Mouse (Mus musculus) layer of hippocampus, adult 18-20 months (tissue): ENCODE results near the gene Oxct2b. TPM values are rescaled to one million over a fixed set of nuclear protein-coding genes. Genes with fewer than 3 reads are reported as not detected.
"Not testable (repeated sequence)": the region's sequence is repeated elsewhere in the genome, so short reads cannot be mapped to it uniquely, and the experiment has no call there.

Experiments used
- DNase-seq, 2 experiments: peaks; one replicate each; pipeline ENCODE4 v3.0.0; 2022; ENCODE audit warnings: low spot score in 2 of 2
- long read RNA-seq: library from polyadenylated mRNA; stranded (forward); transcript quantifications from one replicate; pipeline ENCODE4 v2.0.0, GENCODE M21; 2021
- total RNA-seq, 2 experiments: library from RNA; stranded (reverse); gene quantifications; 2 replicates each; pipeline ENCODE4 v1.2.3; 2021

Oxct2b gene
- not detected for total RNA-seq
- long read RNA-seq = 0 reads

DNA sequence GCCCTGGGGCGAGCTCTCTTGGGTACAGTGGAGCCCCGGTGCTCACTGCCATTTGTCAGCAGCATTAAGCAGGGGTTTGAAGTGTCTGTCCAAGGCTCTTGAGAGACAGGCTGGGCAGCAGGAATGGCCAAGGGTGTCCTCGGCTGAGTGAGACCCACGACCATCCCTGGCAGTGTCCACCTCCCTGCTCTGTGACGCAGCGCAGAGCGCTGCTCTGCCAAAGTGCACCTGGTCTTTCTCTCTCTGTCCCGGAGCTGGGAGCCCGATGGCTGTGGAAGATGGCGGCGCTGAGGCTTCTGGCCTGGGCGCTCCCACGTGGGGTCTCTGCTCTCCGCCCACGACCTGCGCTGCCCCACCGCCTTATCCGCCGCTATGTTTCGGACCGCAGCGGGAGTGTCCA, at the start of gene Oxct2b:
TSS of gene Oxct2b (plus strand) at position 256 of the 400 bp plus-strand sequence.
- DNase-seq = no peak

DNA sequence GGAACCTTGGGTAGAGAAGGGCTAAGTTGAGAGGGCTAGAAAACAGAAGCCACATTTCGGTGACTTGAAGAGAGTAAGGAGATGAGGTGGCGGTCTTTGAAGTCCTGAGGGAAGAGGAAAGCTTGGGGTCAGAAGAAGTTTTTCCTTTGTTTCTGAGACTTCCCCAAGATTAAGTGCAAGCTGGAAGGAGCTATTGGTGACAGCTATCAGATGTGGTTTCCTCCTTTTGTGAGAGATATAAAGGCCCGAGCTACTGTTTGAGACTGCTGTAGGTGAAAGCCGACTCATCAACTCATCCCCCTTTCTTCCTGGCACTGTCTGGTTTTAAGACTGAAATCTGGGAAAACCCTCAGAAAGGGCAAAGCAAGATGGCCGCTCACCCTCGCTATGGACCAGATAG, 47.4 kb upstream of the Oxct2b start:
- no peak for DNase-seq

DNA sequence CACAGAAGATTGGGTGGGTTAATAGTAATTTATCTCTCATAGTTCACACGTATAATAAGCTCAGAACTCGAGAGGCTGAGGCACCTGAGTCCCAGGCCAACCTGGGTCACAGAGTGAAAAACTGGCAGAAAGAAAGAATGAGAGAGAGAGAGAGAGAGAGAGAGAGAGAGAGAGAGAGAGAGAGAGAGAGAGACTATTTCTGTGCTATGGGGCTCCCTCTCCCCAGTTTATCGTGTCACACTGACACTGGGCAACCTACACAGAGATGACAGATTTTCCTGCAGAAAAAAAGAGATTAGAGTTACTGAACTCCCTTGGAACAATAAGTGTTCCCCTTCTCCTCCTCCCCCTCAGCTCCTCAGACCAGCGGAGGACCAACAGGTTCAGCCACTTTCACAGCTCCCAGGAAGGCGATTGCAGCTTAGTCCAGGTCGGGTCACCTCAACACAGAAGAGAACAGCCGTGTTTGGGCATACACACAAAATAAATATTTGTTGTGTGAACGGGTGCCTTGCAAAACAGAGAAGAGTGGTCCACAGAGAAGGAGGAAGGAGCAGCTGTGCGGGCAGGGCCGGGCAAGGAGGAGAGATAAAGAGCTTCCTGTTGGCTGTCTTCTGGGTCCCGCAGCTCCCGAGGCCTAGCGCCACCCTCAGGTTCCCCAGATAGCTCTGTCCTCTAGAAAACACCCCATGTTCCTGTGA, 44.6 kb upstream of the Oxct2b start:
- DNase-seq = no peak

DNA sequence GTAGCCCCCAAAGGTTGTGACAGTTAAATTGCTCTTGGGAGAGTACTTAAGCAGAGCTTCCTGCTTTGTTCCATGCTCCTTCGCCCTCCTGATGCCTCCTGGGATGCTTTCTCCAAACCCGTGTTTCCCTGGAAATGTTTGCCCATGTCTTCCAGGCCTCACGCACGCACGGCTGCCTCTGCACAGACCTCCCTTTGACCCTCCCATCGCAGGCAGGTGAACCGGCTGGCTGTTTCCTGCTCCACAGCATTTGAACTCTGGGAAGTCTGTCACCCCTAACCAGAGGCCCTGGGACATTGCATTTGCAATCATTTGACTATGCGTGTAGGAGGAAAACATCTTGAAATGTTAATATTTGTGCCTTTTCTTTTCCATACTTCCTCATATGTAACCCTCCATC, 39.1 kb upstream of the Oxct2b start:
- DNase-seq = no peak

DNA sequence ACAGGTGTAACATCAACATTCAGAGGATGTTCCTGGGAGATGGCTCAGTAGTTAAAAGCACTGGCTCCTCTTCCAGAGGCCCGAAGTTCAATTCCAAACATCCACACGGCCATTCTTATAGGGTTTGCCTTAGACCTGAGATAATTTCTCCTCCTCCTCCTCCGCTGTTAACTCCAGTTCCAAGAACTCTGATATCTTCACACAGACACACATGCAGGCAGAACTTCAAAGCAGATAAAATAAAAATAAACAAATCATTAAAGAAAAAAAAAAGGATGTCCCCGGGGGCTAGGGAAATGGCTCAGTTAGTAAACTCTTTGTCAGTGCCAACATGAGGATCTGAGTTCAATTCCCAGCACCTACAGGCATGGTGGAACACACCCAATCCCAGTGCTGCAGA, 37.8 kb upstream of the Oxct2b start:
- DNase-seq = no peak

DNA sequence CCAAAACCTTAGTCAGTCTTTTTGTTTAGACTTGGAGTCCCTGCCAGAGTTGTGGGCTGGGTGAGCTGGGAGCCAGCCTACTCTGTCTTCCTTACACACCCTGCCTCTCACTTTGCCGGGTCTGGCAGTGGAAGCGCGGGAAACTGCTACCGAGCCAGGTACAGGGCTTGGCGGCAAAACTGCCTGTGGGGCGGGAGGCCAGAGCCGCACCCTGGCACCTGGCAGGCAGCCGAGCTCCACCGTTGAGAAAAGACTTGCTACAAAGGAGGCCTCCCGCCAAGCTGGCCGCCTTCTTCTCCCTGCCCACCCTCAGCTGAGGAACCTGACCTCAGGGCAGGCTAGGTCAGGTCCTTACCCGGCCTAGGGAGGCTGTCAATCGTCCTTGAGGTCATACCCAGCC, 35.3 kb upstream of the Oxct2b start:
- DNase-seq = no peak

DNA sequence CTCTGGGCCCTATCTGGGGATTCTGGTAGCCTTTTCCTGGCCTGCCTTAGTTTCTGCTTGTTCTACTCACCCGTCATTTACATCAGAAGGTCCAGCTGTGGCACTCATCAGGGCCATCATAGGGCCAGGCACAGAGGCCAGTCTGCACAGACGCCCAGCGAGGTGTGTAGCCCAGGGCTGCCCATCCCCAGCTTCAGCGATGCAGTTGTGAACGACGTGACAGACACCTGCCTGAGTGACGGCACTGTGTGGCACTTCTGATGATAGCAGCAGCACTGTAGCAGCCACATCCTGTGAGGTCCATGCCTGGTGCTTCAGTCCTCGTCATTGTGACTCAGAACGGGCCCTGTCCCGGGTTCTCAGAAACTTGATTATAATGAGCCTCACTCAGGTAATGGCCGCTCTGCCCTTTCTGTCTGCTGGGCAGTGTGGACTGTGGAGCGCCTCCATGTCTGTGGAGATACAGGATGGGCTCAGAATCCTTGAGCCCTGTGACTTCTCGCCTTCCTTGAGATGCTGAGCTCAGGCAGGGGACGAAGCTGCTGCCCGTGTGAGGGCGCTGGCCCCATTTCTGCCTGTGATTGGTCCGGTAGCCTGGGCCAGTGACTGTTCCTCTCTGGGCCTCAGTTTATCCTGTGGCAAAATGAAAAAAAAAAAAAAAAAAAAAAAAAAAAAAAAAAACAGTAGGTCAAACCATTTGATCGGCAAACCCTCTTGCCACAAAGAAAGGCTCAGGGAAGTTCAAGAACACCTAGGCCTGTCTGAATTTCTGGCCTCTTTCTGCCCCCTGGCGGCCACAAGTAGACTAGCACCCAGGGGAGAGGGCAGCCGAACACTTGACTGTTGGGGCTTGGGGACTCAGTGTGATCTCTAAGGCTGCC, 33.5 kb upstream of the Oxct2b start:
- peak; percentile 39 to 71 for DNase-seq

DNA sequence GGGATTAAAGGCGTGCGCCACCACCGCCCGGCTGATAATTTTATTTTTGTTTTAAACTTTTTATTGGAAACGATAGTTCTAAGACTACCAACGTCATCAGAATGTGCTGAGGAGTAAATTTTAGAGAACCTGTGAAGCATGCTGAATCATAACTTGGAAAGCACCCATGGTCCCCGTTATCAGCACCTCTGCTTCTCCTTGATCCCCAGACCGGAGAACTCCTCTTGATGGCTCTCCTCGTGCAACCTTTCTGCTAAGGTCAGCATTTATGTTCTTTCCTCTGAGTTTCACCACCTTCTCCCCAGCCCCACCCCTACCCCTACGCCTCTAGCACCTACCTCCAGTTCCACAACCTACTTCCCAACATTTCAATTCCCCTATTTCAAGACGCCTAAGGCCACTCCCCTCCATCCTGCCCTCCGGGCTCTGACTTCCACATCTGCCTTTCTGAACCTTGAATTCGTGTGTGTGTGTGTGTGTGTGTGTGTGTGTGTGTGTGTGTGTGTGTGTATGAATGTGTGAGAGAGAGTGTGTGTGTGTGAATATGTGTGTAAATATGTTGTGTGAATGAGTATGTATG, 32.7 kb upstream of the Oxct2b start:
- DNase-seq = no peak

DNA sequence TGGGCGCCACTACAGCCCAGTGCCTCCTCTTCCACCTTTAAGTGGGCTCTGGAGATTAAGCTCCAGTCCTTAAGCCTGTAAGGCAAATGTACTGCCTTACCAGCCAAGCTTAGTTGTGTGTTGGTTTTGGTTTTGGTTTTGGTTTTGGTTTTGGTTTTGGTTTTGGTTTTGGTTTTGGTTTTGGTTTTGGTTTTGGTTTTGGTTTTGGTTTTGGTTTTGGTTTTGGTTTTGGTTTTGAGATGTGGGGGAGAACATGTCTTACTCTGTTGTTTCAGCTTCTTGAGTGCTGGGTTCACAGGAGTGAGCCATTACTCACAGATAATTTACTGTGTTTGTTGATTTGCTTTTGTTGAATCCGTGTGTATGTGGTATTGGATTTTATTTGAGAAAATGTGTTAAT, 30.8 kb upstream of the Oxct2b start:
- no peak for DNase-seq

DNA sequence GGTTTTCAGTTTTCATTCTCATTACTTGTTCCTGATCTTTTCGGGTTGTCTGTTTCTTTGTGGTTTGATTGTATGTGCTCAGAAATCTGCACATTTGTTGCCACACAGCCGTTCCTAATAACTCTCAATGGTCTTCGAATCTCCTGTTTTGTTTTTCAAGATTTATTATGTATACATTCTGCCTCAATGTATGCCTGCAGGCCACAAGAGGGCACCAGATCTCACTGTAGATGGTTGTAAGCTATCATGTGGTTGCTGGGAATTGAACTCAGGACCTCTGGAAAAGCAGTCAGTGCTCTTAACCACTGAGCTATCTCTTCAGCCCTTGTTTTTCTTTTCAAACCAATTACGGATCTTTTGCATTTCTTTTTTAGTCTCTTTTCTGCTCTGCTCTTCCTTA, 29.7 kb upstream of the Oxct2b start:
- DNase-seq = no peak

DNA sequence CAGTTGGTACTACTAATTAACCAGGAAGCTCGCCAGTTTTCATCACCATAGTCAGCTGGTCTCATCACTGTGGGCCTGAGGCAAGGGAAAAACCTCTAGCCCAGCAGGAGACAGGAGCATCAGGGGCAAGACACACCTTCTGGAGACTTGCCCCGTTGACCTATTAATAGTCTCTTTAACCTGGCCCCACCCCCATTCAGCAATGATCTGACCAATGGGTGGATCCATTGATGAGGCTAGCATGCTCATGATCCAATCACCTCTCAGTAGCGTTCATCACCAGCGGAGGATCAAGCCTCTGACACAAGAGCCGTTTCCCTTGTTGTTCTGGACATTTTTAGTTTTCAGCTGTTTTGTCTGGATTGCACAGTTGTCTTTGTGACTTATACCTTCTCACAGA, 23.4 kb upstream of the Oxct2b start:
- no peak for DNase-seq

DNA sequence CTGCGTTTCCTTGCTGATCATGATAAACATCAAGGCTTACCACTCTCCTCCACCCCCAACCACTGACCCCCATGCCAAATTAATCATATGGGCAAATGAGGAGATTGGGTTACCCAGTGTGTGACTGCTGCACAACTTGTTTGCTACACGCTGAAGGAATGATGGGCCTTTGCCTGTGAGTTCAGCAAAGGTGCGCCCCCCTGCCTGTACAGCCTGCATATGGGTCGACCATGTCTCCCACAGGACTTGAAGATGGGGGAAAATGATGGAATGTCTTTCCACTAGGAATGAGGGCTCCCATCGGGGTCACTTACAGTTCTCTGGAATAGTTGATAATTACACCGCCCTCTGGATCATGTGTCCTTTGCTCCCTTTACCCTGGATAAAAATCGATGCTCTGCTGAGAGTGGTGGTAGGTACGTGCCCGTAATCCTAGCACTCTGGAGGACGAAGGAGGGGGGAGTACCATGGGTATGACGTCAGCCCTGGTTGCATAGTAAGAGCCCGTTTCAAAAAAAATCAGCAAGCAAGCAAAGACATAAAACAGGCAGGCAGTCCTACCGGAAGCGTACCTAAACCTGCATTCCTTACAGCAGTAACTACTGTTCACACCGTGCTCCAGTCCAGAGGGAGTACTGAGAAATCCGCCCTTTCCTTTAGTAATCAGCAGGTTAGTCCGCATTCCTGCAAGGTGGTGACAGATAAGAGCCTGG, 22.8 kb upstream of the Oxct2b start:
- DNase-seq = no peak

DNA sequence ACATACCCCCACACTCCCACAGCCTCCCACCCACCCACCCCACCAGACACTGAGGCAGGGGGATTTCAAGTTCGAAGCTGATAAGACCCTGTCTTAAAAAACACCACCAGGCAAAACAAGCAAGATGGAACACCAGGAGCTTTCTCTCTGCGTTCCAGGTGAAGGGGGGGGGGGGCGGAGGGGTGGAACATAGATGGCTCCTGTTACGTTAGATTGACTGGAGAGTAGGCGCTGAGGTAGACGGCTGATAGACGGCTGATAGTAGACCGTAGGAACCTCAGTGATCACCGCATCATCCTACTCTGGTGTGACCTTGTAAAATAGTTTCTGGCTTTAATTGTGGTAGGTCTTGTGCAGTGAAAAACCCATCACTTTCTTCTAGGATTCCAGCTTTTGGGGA, 22.2 kb upstream of the Oxct2b start:
- no peak for DNase-seq

DNA sequence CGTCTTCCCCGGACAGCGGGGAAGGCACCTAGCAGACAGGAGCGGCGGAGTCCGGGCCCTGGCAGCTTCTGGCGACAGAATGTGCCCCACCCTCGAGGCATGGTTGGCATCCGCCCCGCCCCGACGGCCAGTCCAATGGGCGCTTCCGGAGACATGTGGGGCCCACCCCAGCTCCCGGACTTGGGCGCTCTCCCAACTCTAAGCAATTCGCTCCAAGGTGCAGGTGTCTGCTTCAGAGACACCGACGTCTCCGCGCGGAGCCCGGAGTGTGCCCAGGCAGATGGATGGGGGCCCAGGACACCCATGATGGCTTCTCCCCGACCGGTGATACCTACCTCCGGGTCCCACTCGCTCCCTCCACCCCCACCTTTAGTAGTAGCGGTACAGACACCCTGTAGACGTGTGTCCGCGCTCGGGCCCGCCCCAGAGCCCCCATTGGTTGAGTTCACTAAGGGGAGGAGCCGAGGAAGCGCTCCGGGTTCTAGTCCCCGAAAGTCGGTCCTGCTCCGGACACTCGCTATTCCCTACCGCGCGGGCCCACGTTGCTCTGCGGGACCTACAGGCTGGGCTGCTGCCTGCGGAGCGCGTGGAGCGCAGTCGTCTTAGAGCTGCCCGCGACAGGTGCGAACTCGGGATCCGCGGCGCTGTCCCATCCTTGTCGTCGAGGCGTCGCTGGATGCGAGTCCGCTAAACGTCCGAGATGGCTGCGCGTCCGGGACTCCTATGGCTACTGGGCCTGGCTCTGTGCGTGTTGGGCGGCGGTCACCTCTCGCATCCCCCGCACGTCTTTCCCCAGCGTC, 11.2 kb upstream of the Oxct2b start, which contains the start of gene Bmp8b:
TSS of gene Bmp8b (plus strand) at position 515 of the 800 bp plus-strand sequence.
- no peak for DNase-seq

DNA sequence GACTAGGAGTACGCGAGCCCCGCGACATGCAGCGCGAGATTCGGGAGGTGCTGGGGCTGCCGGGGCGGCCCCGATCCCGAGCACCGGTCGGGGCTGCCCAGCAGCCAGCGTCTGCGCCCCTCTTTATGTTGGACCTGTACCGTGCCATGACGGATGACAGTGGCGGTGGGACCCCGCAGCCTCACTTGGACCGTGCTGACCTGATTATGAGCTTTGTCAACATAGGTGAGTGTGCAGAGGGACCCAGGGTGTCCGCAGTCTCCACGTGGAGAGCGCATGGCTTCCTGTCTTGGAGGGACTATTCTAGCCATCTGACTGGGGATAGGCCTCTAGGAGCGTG, 10.6 kb upstream of the Oxct2b start:
- DNase-seq = no peak

DNA sequence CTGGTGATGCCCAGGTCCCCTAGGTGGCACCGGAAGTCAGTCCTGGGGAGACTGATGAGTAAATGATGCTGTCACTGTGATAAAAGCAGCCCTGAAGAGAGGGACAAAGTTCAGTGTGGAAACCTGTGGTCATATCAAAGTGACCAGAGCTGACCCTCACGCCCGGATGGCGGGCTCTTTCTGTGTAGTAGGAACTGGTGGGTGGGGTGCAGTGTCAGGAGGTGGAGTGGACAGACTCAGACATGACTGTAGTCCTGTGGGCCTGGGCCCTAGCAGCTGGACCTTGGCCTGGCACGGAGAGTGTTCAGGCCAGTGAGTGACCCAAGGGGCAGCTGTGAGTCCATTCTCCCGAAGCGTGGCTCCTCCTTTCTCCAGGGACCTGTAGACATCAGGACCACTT, 10.1 kb upstream of the Oxct2b start:
- not testable (repeated sequence) for DNase-seq

DNA sequence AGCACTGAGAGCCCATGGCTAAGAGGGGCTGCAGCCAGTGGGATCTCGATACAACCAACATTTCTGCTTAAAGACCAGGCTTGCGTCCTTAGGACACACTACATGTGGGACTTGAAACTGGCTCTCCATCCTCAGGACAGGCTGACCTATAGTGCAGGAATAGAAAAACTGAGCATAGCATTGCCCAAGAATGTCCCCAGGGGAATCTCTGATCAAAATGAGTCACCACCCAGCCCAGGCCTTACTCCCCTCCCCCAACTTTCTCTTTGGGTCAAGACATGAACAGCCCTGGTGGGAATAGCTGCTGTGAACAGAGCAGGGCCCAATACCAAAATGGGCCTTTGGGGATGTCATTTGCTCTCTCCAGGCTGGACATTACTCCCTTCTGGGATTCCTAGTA, 9.2 kb upstream of the Oxct2b start:
- DNase-seq = no peak

DNA sequence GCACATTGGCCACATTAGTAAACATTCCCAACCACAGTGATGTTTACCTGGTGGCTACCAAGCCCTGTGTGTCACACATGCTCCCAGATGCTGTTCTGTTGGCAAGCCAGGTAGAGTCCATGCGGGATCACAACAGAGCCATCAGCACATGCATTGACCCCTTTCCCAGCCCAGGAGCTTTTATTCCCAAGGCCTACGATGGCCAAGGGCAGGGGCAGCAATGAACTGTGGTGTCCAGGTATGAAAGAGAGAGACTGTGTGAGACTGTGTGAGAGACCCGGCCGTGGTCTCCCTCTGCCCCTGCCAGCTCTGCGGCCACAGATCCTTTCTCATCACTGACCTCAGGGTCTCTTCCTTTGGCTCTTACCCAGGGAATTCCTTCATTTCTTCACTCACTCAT, 8.0 kb upstream of the Oxct2b start:
- no peak for DNase-seq

DNA sequence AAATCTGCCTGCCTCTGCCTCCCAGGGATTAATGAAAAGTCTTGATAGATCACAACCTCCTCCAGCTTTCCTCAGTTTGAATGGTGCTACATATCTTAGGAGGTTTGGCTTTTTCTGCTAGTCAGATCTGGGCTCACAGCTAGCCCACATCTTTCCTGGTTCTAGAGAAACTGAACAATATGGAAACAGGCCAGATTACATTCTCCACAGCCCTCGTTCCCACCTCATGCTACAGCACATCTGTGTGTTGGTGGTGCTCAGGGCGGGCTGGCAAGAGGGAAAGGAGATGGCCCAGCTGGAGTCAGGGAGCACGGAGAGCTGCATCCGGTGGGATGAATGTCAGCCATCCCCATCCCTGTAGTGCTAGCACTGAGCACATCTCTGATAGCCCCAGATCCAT, 5.3 kb upstream of the Oxct2b start:
- no peak for DNase-seq

DNA sequence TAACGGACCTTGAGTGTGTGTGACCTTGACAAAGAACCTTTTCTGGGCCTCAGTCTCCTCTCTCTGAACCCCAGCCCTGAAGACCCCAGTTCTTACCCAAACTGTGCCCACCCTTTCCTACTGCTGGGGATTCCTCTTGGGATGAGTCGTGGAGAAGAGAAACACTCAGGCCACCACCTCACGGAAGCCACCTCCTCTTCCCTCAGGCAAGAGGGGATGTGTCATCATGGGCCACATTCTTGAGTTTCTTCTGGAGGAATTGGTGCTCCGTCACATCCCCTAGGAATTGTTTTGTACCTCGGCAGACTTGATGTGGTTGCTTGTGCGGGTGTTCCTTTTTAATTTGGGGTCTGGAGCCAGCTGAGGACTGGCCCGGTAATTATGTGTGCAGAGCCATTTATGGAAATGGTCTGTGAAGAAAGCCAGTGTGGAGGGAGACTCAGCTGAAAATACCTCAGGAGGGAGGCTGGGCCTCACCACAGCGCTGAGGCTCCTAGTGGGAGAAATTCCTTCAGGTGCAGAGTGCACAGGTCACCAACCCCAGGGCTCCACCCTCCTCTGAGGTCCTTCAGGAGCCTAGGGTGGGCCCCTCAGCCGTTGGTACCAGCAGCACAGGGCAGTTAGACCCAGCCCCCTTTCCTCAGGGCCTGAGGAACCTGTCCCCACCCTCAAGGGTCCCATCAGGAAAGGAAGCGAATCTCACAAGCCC, 4.6 kb upstream of the Oxct2b start:
- not testable (repeated sequence) for DNase-seq
